Mouse (Mus musculus) 416B (cell line): Measurements from ENCODE around the gene Acsm2.
"Not testable (repeated sequence)": the region's sequence is repeated elsewhere in the genome, so short reads cannot be mapped to it uniquely, and the experiment has no call there.

ENCODE experiments used
- DNase-seq: peaks from one replicate; pipeline ENCODE4 v3.0.0; 2011; ENCODE audit warnings: low read depth

Gene Acsm2

GRCm38 (mm10) chr7:119562476-119562875 is 8.3 kb downstream of the Acsm2 start:
- not testable (repeated sequence) for DNase-seq

GRCm38 (mm10) chr7:119594530-119595107 is 40.5 kb downstream of the Acsm2 start:
- DNase-seq = no peak

- DNase-seq = no peak
Measured at GRCm38 (mm10) chr7:119595306-119595705, 41.2 kb downstream of the Acsm2 start.

- DNase-seq = no peak
Measured at GRCm38 (mm10) chr7:119596536-119596935, 42.4 kb downstream of the Acsm2 start.

GRCm38 (mm10) chr7:119601195-119601953 is 47.2 kb downstream of the Acsm2 start:
- DNase-seq = no peak

GRCm38 (mm10) chr7:119601954-119602317 is 47.8 kb downstream of the Acsm2 start:
- no peak for DNase-seq

GRCm38 (mm10) chr7:119604903-119605483 is 50.9 kb downstream of the Acsm2 start:
- DNase-seq = no peak

- no peak for DNase-seq
Measured at GRCm38 (mm10) chr7:119605926-119606663, 52.0 kb downstream of the Acsm2 start.

GRCm38 (mm10) chr7:119606664-119607076 is 52.5 kb downstream of the Acsm2 start, which contains the start of gene Acsm1:
Gene Acsm1, plus strand, starts transcription at chr7:119607026.
- DNase-seq = no peak

GRCm38 (mm10) chr7:119607796-119608515 is 53.8 kb downstream of the Acsm2 start:
- DNase-seq = no peak

GRCm38 (mm10) chr7:119616531-119616930 is 62.4 kb downstream of the Acsm2 start:
- DNase-seq = no peak

- DNase-seq = no peak
Measured at GRCm38 (mm10) chr7:119617593-119617992, 63.5 kb downstream of the Acsm2 start.

GRCm38 (mm10) chr7:119618209-119618935 is 64.2 kb downstream of the Acsm2 start:
- DNase-seq = no peak

GRCm38 (mm10) chr7:119620157-119620556 is 66.0 kb downstream of the Acsm2 start:
- DNase-seq = no peak

- DNase-seq = no peak
Measured at GRCm38 (mm10) chr7:119638773-119639172, 84.6 kb downstream of the Acsm2 start.

GRCm38 (mm10) chr7:119642307-119642706 is 88.2 kb downstream of the Acsm2 start:
- DNase-seq = no peak
